Mouse (Mus musculus): ENCODE data around the gene Wdr1.
A peak's percentile ranks its signal among the peaks of the same experiment; 100 is the strongest.

DNA sequence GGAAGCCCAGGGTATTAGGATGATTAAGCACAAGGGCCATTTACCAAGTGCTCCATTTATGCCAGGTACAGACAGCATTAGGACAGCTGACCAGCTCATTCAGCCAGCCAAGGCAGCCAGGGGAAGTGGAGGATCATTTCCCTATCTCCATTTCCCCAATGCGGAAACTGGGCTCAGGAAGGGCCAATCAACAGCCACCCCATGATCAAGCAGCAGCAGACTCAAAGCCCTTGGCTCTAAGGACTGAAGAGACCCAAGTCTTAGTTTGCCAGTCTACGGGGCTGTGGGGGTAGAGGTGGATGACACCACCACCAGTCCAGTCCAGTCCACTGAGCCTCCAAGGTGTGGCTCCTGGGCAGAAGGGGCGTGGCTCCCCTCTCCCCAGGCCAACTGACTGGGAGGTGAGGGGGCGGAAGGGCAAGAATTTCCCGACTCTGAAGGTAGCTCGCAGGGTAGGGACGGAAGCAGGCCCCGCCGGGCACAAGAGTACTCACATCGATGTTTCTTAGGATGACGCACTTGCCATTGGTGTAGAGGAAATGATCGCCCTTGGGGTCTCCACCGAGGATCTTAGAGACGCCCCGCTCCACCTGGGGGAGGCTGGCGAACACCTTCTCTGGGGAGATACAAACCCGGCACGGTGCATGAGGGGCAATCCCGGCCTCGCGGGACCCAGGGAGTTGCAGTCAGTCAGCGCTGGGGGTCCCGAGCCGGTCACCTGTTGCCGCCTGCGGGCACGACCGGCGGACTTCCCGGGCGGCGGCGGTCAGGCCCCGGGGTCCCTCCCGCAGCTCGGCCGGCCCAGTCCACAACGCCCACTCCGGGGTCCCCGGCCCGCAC is 2.2 kb downstream of the Wdr1 start:
- TF ChIP-seq CTCF (conservative IDR thresholded peaks at IDR 0.05 in 1 of 2, IDR thresholded peaks at IDR 0.05 in 1 of 2; ENCODE audit: low read depth in 2 of 2, low read length in 2 of 2) (no peak), CHD2 (IDR thresholded peaks at IDR 0.05; ENCODE audit: low read length) (no peak), USF1 (IDR thresholded peaks at IDR 0.05; ENCODE audit: low read depth, low read length) (no peak), JUN (IDR thresholded peaks at IDR 0.05; ENCODE audit: insufficient read depth, low read depth, low read length) (no peak), EP300 (IDR thresholded peaks at IDR 0.05; ENCODE audit: low read length) (0 out of 2 replicates have a peak, but pooled peaks have one; percentile 18), MAX (IDR thresholded peaks at IDR 0.05; ENCODE audit: low read length) (no peak), POLR2A (IDR thresholded peaks at IDR 0.05; ENCODE audit: low read depth, low read length) (no peak), MEF2A (IDR thresholded peaks at IDR 0.05; ENCODE audit: borderline replicate concordance, low read depth, low read length) (no peak), MYC (IDR thresholded peaks at IDR 0.05; ENCODE audit: low read depth, low read length) (no peak), KAT2A (IDR thresholded peaks at IDR 0.05; ENCODE audit: insufficient replicate concordance, low read length) (no peak), ZMIZ1 (IDR thresholded peaks at IDR 0.05; ENCODE audit: low read depth, low read length) (no peak), SIN3A (IDR thresholded peaks at IDR 0.05; ENCODE audit: low read length) (no peak), RAD21 (IDR thresholded peaks at IDR 0.05; ENCODE audit: low read depth, low read length) (no peak), NELFE (IDR thresholded peaks at IDR 0.05; ENCODE audit: low read depth, low read length) (no peak)
